Mouse (Mus musculus) thymus, adult 2 months (tissue): Measurements from ENCODE around the gene Cpm. TPM values are rescaled to one million over a fixed set of nuclear protein-coding genes. Genes with fewer than 3 reads are reported as not detected.

Experiments used
- DNase-seq: peaks from one replicate; pipeline ENCODE4 v3.0.0; 2021
- H3K27ac ChIP-seq: fragments of 200-500 bp; 2 replicates; pipeline ENCODE4 v1.5.1; 2012; ENCODE audit warnings: low read length, control low read depth; ENCODE audit not compliant: control insufficient read depth, insufficient read depth
- H3K27me3 ChIP-seq: fragments of 200-500 bp; 2 replicates; pipeline ENCODE4 v1.6.1; 2012; ENCODE audit warnings: mild to moderate bottlenecking, low read length, moderate library complexity, mixed read lengths; ENCODE audit not compliant: control insufficient read depth, insufficient read depth
- H3K36me3 ChIP-seq: fragments of 200-500 bp; 2 replicates; pipeline ENCODE4 v1.6.1; 2012; ENCODE audit warnings: mild to moderate bottlenecking, low read length, moderate library complexity; ENCODE audit not compliant: control insufficient read depth, insufficient read depth
- H3K4me1 ChIP-seq: fragments of 200-500 bp; replicated peaks from 2 replicates; pipeline ENCODE4 v1.6.1; 2012; ENCODE audit warnings: low read length; ENCODE audit not compliant: control insufficient read depth, insufficient read depth
- H3K4me3 ChIP-seq: fragments of 200-500 bp; 2 replicates; pipeline ENCODE4 v1.5.1; 2012; ENCODE audit warnings: mild to moderate bottlenecking, low read length, control low read depth, moderate library complexity; ENCODE audit not compliant: control insufficient read depth, insufficient read depth
- CTCF ChIP-seq: fragments of 200-500 bp; IDR thresholded peaks from 2 replicates; pipeline ENCODE4 v1.5.1; 2012; ENCODE audit warnings: mild to moderate bottlenecking, control low read depth, low read length, moderate library complexity, borderline replicate concordance; ENCODE audit not compliant: control insufficient read depth, poor library complexity, insufficient read depth; ENCODE audit errors: extremely low read depth
- POLR2A ChIP-seq: fragments of 200-500 bp; IDR thresholded peaks from 2 replicates; pipeline ENCODE4 v1.6.1; 2012; ENCODE audit warnings: mild to moderate bottlenecking, low read length, control low read depth, moderate library complexity; ENCODE audit not compliant: control insufficient read depth, poor library complexity, insufficient read depth; ENCODE audit errors: extremely low read depth
- WGBS: fragments of 180-500 bp; shearing (Covaris S2); methylation state at CpG from one replicate; pipeline ENCODE4 v1.1.7; 2018; 5-methylcytosine and 5-hydroxymethylcytosine counted together
- polyA plus RNA-seq: library from polyadenylated mRNA; depleted of rRNA; stranded (reverse); fragments of >200 nt; gene quantifications from 2 replicates; pipeline ENCODE4 v1.2.3, GENCODE M21; 2012

The Cpm gene
- polyA plus RNA-seq, 1 experiment: 3.2 TPM

- peak; percentile 29 for DNase-seq
- Histone ChIP-seq H3K27me3 (no peaks in the 10 kb centered on the region; the same call in 1 of the 2 replicates), H3K4me1 (peaks cover 11% of the 10 kb centered on the region), H3K4me3 (peak overlapping the region; percentile 25; the same call in 1 of the 2 replicates), H3K36me3 (no peaks in the 10 kb centered on the region), H3K27ac (peak overlapping the region; percentile 19)
- WGBS: 36% methylated on average over 19 of the region's 19 CpGs
- TF ChIP-seq POLR2A: no peak
- no peak for TF ChIP-seq CTCF
Observed at GRCm38 (mm10) chr10:117676036-117676643, 46.8 kb downstream of the Cpm start.

- no peak overlapping the region for H3K27ac ChIP-seq
- H3K27me3 ChIP-seq: no peaks in the 10 kb centered on the region; the same call in 1 of the 2 replicates
- peak; percentile 25 for DNase-seq
- peak overlapping the region; percentile 4; the same call in 1 of the 2 replicates for H3K4me3 ChIP-seq
- H3K4me1 ChIP-seq: peaks cover 11% of the 10 kb centered on the region
- TF ChIP-seq POLR2A (no peak), CTCF (no peak)
- 31% methylated on average over 17 of the region's 17 CpGs for WGBS
- no peaks in the 10 kb centered on the region for H3K36me3 ChIP-seq
Observed at GRCm38 (mm10) chr10:117676644-117677313, 47.5 kb downstream of the Cpm start.

- Histone ChIP-seq H3K36me3 (no peaks in the 10 kb centered on the region), H3K4me3 (no peak overlapping the region), H3K27me3 (no peaks in the 10 kb centered on the region; the same call in 1 of the 2 replicates), H3K4me1 (peaks cover 11% of the 10 kb centered on the region), H3K27ac (no peak overlapping the region)
- no peak for DNase-seq
- TF ChIP-seq CTCF: no peak
- no peak for TF ChIP-seq POLR2A
- WGBS: 86% methylated on average over 13 of the region's 13 CpGs
Observed at GRCm38 (mm10) chr10:117677494-117678236, 48.4 kb downstream of the Cpm start.

- whole genome bisulfite sequencing: 90% methylated on average over 5 of the region's 5 CpGs
- Histone ChIP-seq H3K4me3 (no peak overlapping the region), H3K27ac (no peak overlapping the region), H3K27me3 (no peaks in the 10 kb centered on the region; the same call in 1 of the 2 replicates), H3K36me3 (no peaks in the 10 kb centered on the region), H3K4me1 (peaks cover 11% of the 10 kb centered on the region)
- TF ChIP-seq POLR2A: no peak
- TF ChIP-seq CTCF: no peak
- DNase-seq: no peak
Observed at GRCm38 (mm10) chr10:117678357-117678756, 49.1 kb downstream of the Cpm start.

GRCm38 (mm10) chr10:117679029-117679686, 49.9 kb downstream of the Cpm start:
- no peak for DNase-seq
- no peaks in the 10 kb centered on the region for H3K36me3 ChIP-seq
- H3K27ac ChIP-seq: no peak overlapping the region
- peaks cover 11% of the 10 kb centered on the region for H3K4me1 ChIP-seq
- 90% methylated on average over 5 of the region's 5 CpGs for WGBS
- H3K4me3 ChIP-seq: no peak overlapping the region
- TF ChIP-seq POLR2A (no peak), CTCF (no peak)
- no peaks in the 10 kb centered on the region; the same call in 1 of the 2 replicates for H3K27me3 ChIP-seq

- DNase-seq: no peak
- no peak overlapping the region for H3K27ac ChIP-seq
- 96% methylated on average over 14 of the region's 14 CpGs for WGBS
Observed at GRCm38 (mm10) chr10:117679963-117680473, 50.7 kb downstream of the Cpm start.

More at GRCm38 (mm10) chr10:117679963-117680473, 50.7 kb downstream of the Cpm start:
- H3K36me3 ChIP-seq: no peaks in the 10 kb centered on the region
- no peak for TF ChIP-seq POLR2A
- TF ChIP-seq CTCF: no peak
- H3K4me3 ChIP-seq: no peak overlapping the region
- peaks cover 8% of the 10 kb centered on the region for H3K4me1 ChIP-seq
- H3K27me3 ChIP-seq: no peaks in the 10 kb centered on the region
